Mouse (Mus musculus) left cerebral cortex, postnatal 36 days (tissue): Measurements from ENCODE around the gene Trio. TPM values are rescaled to one million over a fixed set of nuclear protein-coding genes. Genes with fewer than 3 reads are reported as not detected.

Experiments used
- DNase-seq, 2 experiments: peaks; one replicate each; pipeline ENCODE4 v3.0.0; 2021 to 2022; ENCODE audit warnings: low spot score in 2 of 2, mixed read lengths in 1 of 2
- intact Hi-C: fragments of 180-260 bp; cut with DNase I; formaldehyde crosslinking; loops from one replicate; pipeline ENCODE4 v1.15.1; 2025
- total RNA-seq, 2 experiments: library from RNA; stranded (reverse); gene quantifications; 2 replicates each; pipeline ENCODE4 v1.2.3; 2021

Trio gene
- 100 to 1,000 TPM; 182 to 280 TPM for total RNA-seq

DNA sequence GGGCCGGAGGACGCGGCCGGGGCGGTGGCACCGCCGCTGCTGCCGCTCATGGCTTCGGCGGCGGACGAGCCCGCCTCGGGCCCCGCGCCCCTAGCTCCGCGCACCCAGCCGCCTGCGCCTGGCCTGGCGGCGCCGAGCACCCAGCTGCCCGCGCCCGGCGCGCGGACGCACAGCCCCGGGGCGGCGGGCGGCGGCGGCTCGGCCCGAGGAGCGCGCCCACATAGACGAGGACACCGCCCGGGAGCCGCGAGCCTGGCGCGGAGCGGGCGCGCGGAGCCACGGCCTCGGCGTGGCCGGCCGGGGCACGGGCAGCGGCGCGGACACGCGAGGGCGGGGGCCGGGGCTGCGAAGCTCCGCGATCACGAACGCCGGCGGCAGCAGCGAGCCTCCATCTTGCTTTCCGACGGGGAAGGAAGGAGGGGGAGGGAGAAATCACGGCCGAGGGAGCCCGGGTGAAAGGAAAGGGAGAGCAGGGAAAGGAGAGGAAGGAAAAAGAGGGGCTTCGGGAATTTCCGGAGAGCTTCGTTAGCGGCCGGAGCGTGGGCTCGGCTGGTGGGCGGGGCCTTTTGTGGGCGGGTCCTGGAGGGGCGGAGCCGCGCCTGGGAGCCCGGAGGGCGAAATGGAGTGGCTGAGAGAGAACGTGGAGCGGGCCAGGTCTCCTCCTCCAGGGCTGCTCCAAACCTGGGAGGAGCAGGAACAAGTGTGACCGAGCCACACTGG is at the start of gene Trio:
Gene Trio, minus strand, starts transcription at position 402 of the 720 bp plus-strand sequence.
- intact Hi-C loops = loop anchor here (2.0 to 5.0 kb wide), 3 partner anchors 107 to 157 kb away; no protein-coding TSS in a partner anchor
- DNase-seq = peak; percentile 97

DNA sequence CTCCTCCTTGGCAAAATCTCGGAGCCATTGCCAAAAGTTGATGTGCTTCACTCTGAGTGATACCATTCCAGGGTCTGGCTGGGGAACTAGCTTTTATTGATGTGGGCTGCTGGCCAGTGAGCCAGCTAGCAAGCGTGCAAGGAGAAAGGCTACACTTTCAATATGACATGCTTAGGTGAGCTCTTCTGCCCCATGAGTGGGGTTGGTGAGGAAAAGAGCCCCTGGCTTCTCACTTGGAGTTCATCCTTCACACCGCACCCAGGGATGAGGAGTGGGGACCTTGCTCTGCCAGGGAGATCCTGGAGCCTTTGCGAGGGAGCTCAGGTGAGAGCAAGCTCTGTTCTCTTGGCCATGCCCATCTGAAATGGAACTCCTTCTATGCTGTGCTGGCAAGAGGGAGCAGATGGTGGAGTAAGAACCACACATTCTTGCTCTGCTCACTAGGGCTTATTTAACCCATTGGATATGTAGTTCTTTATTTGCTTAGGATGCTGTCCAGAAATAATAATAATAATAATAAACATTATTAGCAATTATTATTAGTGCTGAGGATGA is 48.8 kb upstream of the Trio start:
- intact Hi-C loops = no loop called here
- DNase-seq = no peak

DNA sequence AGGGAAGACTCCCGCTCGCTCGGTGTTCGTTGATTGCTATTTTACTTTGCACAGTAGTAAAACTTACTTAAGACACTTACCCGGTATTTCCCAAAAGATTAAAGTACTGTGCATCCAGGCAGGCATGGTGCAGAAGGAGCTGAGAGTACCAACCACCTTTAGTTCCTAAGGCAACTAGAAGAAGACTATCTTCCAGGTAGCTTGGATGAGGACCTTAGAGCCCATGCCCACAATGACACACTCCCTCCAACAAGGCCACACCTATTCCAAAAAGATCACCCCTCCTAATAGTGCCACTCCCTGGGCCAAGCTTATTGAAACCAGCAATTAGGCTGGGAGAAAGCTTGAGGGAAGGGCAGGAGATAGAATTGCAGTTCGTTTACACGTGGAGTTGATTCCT is 46.0 kb upstream of the Trio start:
- DNase-seq = no peak

DNA sequence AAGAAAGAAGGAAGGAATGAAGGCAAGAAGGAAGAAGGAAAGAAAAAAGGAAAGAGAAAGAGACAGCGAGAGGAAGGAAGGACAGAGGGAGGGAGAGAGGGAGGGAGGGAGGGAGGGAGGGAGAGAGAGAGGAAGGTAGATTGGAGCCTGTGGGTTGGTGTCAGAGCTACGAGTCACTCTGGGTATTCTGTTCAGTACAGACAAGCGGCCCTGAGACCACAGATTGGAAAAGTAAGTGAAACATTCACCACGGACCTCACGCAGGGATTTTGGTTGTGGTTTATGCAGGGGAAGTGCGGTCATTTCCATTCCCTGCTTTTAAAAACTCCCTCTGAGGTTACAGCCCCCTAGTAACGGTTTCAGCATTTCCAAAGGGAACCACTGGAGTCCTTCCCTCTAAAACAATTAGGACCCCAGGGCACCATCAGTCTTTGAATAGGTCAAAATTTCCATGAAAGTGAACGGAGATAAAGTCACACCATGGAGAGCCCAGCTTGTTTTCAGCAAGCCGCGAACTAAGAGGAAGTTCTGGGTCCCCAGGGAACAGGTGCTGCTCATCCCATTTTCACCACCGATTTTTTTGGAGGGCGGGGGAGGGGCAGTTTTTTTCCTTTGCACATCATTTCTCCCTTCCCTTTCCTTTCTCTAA is 45.2 kb upstream of the Trio start:
- intact Hi-C loops = no loop called here
- DNase-seq = no peak

More for the DNA sequence above, 46.0 kb upstream of the Trio start:
- intact Hi-C loops = no loop called here

DNA sequence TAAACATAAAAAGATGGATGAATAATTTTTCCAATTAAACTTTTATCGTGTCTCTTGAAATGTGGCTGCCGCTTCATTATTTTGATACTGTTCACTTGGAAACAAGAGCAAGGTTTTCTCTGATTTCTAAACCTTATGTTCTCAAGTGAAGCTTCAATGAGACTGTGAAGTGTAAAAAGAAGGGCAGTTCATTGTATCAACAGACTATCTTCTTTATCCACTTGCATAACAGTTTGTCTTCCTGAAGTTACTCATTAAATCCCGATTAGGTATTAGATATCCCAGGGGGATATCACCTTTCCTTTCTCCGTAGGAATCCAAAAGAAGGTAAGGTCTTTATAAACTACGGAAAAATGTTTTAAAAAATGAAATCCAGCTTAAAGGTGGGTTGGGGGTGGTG is 44.6 kb upstream of the Trio start:
- intact Hi-C loops = no loop called here
- no peak for DNase-seq

DNA sequence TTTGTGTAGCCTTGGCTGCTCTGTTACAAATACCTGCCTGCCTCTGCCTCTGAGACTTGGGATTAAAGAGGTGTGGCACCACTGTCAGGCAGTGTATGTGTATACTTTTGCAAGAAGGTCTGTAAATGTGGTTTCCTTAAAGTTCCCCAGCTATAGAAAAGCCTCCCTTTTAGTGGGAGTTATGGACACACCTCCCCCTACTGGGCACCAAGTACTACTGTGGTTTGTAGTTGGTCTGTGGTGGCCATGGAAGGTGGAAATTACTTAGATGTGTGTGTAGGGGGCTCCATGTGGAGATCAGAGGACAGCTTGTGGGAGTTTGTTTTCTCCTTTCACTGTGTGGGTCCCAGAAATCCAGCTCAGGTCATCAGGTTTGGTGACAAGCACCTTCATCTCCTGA is 41.7 kb upstream of the Trio start:
- intact Hi-C loops = no loop called here
- no peak for DNase-seq

DNA sequence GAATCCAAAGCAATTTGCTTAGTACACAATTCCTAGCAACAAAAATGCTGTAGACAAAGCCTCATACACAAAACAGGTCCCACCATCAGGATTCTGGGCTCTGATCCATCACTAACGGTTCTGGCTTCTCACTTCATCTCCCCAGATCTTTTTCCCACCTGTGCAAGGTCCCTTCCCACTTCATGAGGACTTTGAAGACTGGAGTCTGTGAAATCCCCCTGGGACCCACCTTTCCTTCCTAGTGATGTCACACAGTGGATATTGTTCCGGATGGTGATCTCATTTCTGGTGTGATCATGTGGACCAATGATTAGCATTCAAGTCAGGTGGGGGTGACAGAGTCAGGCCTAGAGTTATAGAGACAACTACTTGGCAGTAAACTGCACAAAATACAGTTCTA is 40.8 kb upstream of the Trio start:
- intact Hi-C loops = no loop called here
- no peak for DNase-seq

DNA sequence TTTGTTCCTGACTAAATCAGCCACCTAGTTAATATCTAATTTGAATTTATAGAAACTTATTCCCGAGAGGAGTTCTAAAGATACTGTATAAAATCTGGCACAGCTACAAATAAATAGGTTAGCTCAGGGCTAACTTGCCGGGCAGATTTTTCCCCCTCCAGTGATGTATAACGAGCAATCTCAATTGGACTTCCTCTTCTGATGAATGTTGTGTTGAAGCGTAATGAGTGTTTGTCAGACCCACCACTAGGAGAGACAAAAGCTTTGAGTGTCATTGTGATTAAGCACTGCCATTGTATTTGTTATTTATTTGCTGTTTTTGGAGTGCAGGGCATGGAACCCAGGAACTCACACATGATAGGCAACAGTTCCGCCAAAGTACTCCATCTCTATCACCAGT is 39.9 kb upstream of the Trio start:
- DNase-seq = no peak
- intact Hi-C loops = no loop called here

DNA sequence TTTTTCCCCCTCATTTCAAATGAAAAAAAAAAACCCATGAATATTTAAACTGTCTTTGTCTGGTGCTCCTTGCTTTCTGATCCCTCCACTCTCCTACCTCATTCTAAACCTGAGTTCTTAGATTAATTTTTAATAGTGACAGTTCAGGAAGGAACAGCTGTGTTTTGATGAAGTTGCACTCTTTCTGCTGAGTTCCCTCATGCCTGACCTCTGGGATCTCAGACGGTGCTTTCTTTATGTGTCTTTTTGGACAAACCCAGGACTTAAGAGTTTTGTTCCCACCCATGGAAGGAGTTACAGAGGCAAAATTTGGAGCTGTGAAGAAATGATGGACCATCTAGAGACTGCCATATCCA is 39.1 kb upstream of the Trio start:
- DNase-seq = no peak
- intact Hi-C loops = no loop called here

DNA sequence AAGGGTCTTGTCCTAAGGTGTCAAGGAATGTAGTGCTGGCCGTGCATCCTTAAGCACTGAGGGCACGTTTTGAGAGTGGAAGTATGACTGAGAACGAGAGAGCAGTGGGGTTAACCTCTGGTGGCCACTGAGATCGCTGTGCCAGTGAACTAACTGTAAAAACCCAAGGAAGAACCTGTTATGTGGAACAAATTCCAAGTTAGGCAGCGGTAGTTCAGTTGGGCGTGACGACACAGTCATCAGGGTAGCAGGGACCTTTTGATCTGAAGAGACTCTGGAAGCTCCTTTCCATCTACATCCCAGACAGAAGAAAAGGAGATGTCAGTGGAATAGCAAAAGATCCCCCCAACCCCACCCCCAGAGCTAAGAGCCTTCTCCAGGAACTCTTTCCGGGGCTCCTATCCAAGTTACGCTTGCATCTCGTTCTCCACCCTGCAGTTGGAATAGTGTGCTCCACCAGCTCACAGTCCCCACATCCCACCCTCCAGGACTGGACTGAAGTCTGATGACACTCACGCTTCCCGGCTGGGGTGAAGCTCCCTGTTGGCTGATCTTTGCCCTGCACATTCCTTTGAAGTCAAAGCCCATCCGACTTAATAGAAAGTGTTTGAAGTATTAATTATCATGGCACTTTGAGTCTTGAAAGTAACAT is 38.6 kb upstream of the Trio start:
- DNase-seq = no peak
- intact Hi-C loops = no loop called here

DNA sequence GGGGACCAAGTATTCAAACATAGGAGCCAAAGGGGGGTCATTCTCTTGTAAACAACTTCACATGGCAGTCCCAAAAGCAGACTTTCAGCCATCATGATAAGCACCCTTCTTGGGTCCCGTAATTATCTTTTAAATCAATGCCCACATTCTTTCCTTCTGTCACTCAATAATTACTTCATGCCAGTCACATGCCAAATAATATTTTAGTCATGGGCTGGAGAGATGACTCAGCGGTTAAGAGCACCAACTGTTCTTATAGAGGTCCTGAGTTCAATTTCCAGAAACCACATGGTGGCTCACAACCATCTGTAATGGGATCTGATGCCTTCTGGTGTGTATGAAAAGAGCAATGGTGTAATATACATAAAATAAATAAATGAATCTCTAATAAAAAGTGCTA is 37.8 kb upstream of the Trio start:
- intact Hi-C loops = no loop called here
- DNase-seq = no peak

DNA sequence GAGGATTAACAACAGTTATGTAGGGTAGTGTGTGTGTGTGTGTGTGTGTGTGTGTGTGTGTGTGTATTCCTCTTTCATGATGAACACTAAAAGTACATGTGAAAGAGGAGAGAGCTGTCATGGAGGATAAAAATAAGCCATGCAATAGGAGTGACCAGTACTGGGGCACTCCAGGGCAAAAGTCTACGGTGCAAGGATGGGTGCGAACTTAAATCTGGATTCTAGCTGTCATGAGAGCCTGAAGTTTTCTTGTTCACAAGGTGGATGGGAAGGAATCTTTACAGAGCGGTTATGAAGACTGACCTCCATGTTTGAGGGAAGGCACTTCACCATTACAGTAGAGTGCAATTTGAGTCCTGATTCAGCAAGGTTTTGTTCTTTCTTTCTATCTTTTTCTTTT is 36.4 kb upstream of the Trio start:
- intact Hi-C loops = no loop called here
- DNase-seq = no peak

DNA sequence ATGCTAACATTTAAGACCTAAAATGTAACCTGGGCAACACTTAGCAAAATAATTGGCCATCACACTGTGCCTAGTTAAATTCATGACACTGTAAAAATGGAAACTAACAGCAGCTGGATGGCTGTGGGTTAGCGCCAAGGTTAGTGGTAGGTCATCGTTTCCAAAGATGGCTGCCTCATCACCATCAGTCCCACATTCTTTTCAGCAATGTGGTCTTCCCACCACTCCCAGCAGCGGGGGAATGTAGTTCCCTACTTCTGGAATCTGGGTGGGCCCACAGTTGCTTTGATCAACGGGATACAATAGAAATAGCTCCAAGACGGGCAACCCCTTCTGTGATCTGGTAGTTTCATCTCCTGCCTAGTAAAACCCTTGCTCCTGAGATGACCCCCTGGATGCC is 35.3 kb upstream of the Trio start:
- intact Hi-C loops = no loop called here
- DNase-seq = no peak

DNA sequence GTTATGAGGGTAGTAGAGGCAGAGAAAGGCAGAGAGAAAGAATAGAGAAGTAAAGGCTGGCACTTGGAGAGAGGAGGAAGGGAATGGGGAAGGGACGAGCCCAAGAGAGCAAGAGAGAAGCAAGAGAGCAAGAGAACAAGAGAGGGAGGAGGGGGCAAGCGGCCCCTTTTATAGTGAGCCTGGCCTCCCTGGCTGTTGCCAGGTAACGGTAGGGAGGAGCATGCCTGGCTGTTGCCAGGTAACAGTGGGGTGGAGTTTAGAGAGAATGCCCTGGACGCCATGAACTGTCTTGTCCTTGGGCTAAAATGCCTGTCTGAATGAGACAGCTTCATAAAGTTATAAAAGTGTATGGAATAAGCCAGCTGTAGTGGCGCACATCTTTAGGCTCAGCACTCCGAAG is 34.8 kb upstream of the Trio start:
- intact Hi-C loops = no loop called here
- no peak for DNase-seq

DNA sequence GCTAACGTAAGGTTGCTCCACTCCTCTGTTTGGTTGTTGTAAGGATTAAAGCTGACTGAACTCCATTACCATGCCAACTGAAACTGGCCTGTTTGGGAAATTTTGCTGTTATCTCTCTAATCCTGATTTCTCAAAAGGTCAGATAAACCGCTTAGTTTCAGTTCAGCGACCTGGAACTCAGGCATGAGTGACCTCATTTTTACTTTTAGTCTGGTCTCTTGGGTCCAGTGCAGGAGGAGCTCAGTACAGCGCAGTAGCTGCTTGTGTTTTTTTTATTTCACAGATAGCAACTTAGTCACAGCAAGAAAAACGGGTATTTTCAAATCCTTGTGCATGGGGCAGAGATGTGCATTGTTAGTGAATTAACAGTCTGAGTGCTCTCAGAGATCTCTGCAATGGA is 31.9 kb upstream of the Trio start:
- intact Hi-C loops = no loop called here
- no peak for DNase-seq

DNA sequence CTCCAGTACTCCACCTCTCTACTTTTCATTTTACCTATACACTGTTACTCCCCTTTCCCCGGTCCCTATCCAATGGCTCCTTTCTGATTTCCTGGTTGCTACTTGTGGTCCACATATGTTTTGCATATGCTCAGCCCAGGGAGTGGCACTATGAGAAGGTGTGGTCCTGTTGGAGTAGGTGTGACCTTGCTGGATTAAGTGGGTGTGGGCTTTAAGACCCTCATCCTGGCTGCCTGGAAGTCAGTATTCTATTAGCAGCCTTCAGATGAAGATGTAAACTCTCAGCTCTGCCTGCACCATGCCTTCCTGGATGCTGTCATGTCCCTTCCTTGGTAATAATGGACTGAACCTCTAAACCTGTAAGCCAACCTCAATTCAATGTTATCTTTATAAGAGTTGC is 29.1 kb upstream of the Trio start:
- intact Hi-C loops = no loop called here
- no peak for DNase-seq

DNA sequence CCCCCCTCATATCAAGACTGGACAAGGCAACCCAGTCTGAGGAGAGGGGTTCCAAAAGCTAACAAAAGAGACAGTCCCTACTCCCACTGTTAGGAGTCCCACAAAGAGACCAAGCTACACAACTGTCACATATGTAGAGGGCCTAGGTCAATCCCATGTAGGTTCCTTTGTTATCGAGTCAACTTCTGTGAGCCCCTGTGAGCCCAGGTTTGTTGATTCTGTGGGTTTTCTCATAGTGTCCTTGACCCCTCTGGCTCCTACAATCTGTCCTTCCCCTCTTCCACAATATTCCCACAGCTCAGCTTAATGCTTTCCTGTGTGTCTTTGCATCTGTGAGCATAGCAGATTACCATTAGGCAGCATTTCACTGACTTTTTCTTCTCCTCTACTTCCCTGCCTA is 28.5 kb upstream of the Trio start:
- no peak for DNase-seq
- intact Hi-C loops = no loop called here

DNA sequence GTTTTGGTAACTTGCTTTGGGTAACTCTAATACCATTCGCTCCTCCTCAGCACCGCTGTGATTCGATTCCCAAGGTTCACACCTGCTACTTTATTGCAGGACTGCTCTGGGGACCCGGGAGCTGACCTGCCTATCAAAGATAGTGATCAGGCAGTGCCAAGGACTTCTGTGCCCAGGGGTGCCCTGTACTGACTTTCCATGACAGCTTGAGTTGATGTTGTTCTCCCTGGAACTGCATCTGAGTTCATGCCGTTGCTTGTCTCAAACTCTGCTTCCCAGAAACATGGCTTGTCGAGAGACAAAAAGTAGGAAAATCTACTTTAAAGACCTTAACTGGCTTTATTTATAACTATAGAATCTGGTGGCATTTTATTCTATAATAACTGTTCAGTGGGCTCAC is 27.6 kb upstream of the Trio start:
- no peak for DNase-seq
- intact Hi-C loops = no loop called here

DNA sequence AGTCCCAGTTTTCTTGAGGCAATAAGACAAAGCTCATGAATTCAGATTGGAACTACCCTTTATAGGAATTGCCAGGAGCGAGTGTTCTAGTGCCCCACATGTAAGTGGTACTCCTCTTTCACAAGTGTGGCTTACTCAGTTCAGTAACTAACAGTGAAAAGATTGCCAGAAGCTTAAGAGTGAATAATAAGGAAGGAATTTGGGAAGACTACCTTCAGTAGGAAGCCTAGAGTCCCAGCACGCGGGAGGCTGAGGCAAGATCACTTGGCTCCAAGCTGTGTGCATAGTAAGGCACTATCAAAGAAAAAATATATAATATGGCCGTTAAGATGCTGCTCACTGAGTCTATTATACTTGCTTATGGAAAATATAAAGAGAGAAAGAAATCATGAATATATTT is 26.2 kb upstream of the Trio start:
- intact Hi-C loops = no loop called here
- DNase-seq = no peak

DNA sequence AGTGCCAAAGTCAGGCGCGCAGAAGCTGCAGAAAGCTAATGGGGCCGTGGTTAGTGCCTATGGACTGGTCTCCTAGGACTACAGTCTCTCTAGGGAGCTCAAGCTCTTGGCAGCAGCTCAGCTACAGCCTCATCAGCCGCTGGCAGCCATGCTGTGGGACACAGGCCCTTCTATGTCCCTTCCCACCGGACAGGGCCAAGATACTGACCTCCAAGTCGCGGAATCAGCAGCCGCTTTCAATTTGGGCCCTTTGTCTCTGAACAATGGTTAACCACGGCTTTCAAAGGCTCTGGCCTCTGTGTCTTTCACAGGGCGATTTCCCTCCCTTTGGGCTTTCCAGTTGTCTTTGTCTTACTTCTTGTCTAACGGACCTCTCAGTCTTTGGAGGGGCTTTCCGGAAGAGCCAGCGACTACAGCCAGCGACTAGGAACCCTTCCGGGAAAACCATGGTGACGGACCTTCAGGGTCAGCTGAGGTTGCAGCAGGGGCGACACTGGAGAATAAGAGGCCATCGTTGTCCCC is 25.5 kb upstream of the Trio start:
- no peak for DNase-seq
- intact Hi-C loops = no loop called here

DNA sequence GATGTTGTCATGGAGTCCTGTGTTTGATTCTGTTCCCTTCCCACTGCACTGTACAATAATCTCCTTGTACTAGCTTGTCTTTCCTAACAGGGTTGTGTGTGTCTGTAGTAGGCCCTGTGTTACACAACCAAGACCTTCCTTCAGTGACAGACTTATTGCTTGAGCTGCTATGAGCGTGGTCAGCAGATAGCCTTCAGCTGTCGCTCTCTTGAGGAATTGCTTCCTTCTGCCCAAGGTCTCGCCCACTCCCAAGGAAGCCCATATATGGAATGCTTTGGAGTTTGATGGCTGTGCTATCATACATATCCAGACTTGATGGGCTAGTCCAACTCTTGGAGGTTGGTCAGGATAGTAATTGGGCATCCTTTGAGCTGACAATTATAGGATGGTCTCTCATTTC is 22.1 kb upstream of the Trio start:
- intact Hi-C loops = no loop called here
- no peak for DNase-seq
